Mouse (Mus musculus) midbrain, embryonic 12.5 days (tissue): Measurements from ENCODE around the gene Tiam1. TPM values are rescaled to one million over a fixed set of nuclear protein-coding genes. Genes with fewer than 3 reads are reported as not detected.

Experiments
- ATAC-seq: fragments of 200-750 bp; cut with Nextera tagmentation; 2 replicates; pipeline ENCODE4 v1.8.0; 2017; ENCODE audit warnings: low read depth, moderate TSS enrichment, moderate library complexity; ENCODE audit not compliant: low FRiP score
- H3K27ac ChIP-seq: fragments of 300-500 bp; sonication (generic); replicated peaks from 2 replicates; pipeline ENCODE4 v1.5.1; 2016; ENCODE audit warnings: mild to moderate bottlenecking
- H3K27me3 ChIP-seq: fragments of 300-500 bp; sonication (generic); 2 replicates; pipeline ENCODE4 v1.6.1; 2016; ENCODE audit warnings: mild to moderate bottlenecking
- H3K36me3 ChIP-seq: fragments of 300-500 bp; sonication (generic); 2 replicates; pipeline ENCODE4 v1.6.1; 2016
- H3K4me1 ChIP-seq: fragments of 300-500 bp; sonication (generic); 2 replicates; pipeline ENCODE4 v1.6.1; 2016
- H3K4me2 ChIP-seq: fragments of 300-500 bp; sonication (generic); replicated peaks from 2 replicates; pipeline ENCODE4 v1.6.1; 2016; ENCODE audit warnings: mild to moderate bottlenecking, moderate library complexity
- H3K4me3 ChIP-seq: fragments of 300-500 bp; sonication (generic); 2 replicates; pipeline ENCODE4 v1.5.1; 2016; ENCODE audit warnings: mild to moderate bottlenecking
- H3K9ac ChIP-seq: fragments of 300-500 bp; sonication (generic); replicated peaks from 2 replicates; pipeline ENCODE4 v1.6.1; 2016; ENCODE audit warnings: mild to moderate bottlenecking, moderate library complexity
- H3K9me3 ChIP-seq: fragments of 300-500 bp; sonication (generic); 2 replicates; pipeline ENCODE4 v1.6.1; 2016; ENCODE audit warnings: mild to moderate bottlenecking
- WGBS: fragments of 180-500 bp; shearing (Covaris S2); methylation state at CpG from one replicate; pipeline ENCODE4 v1.1.7; 2016; 5-methylcytosine and 5-hydroxymethylcytosine counted together
- polyA plus RNA-seq: library from polyadenylated mRNA; unstranded; fragments of >200 nt; fragmentation: Nextera tagmentation; extraction: Ambion mirVana; gene quantifications from 2 replicates; pipeline ENCODE4 v1.2.1, GENCODE M21; 2016

The Tiam1 gene
- polyA plus RNA-seq, 1 experiment from 2014 or later, result 23.8 TPM

GRCm38 (mm10) chr16:89739559-89739958 lies 404.0 kb downstream of the Tiam1 start:
- Histone ChIP-seq H3K4me3 (no peak overlapping the region), H3K9me3 (no peaks in the 10 kb centered on the region), H3K4me1 (peaks cover 9% of the 10 kb centered on the region; the same call in 1 of the 2 replicates), H3K9ac (no peak overlapping the region), H3K27me3 (peaks cover 7% of the 10 kb centered on the region), H3K27ac (peak overlapping the region; percentile 39; the same call in 1 of the 2 replicates), H3K36me3 (no peaks in the 10 kb centered on the region), H3K4me2 (no peak overlapping the region)
- peak; percentile 25; the same call in 1 of the 2 replicates for ATAC-seq
- WGBS, result 49% methylated on average over 2 of the region's 2 CpGs

GRCm38 (mm10) chr16:89738963-89739362 lies 404.6 kb downstream of the Tiam1 start:
- no peaks in the 10 kb centered on the region for H3K9me3 ChIP-seq
- peak; percentile 84 for ATAC-seq
- no peak overlapping the region for H3K9ac ChIP-seq
- peak overlapping the region; percentile 39 for H3K27ac ChIP-seq
- peaks cover 9% of the 10 kb centered on the region; the same call in 1 of the 2 replicates for H3K4me1 ChIP-seq
- no peaks in the 10 kb centered on the region for H3K36me3 ChIP-seq
- H3K4me2 ChIP-seq, result peak overlapping the region; percentile 16; the same call in 1 of the 2 replicates
- H3K27me3 ChIP-seq, result peaks cover 7% of the 10 kb centered on the region
- WGBS, result 5% methylated on average over 6 of the region's 6 CpGs
- H3K4me3 ChIP-seq, result no peak overlapping the region

Other genes with a start within 250 kb of the Tiam1 start
- gene Sod1, start 77.0 kb upstream of the Tiam1 start, polyA plus RNA-seq, result 759 and 804 TPM in 2 replicates
- 39.8 and 43.8 TPM in 2 replicates for gene Scaf4, start 140.7 kb upstream of the Tiam1 start, polyA plus RNA-seq
- 15.0 and 15.7 TPM in 2 replicates for gene Hunk, start 242.2 kb upstream of the Tiam1 start, polyA plus RNA-seq